Mouse (Mus musculus) central nervous system, embryonic 14 days (tissue): ENCODE measurements around the gene Ifnb1. TPM values are rescaled to one million over a fixed set of nuclear protein-coding genes. Genes with fewer than 3 reads are reported as not detected.

Source experiments
- polyA plus RNA-seq: library from polyadenylated mRNA; depleted of rRNA; stranded (reverse); fragments of >200 nt; gene quantifications from 2 replicates; pipeline ENCODE4 v1.2.3, GENCODE M21; 2012; rRNA removed

The Ifnb1 gene
- polyA plus RNA-seq: not detected in 2 replicates

GRCm38 (mm10) chr4:88522674-88523073, at the start of gene Ifnb1:
TSS of gene Ifnb1 (minus strand) at chr4:88522774.

GRCm38 (mm10) chr4:88571698-88572097, 49.1 kb upstream of the Ifnb1 start, which contains the start of gene Ifna14:
TSS of gene Ifna14 (minus strand) at chr4:88571798.

GRCm38 (mm10) chr4:88558145-88558544, 35.6 kb upstream of the Ifnb1 start, which contains the start of gene Ifna15:
TSS of gene Ifna15 (minus strand) at chr4:88558245.

Other genes with a start within 250 kb of the Ifnb1 start
- gene Hacd4, start 83.8 kb downstream of the Ifnb1 start, polyA plus RNA-seq: 1.3 and 1.8 TPM in 2 replicates
- not detected in 2 replicates for gene Ifna15, start 35.5 kb upstream of the Ifnb1 start, polyA plus RNA-seq
- gene Ifna14, start 49.0 kb upstream of the Ifnb1 start, polyA plus RNA-seq: not detected in 2 replicates
- not detected in 2 replicates for gene Ifna9, start 69.6 kb upstream of the Ifnb1 start, polyA plus RNA-seq
- not detected in 2 replicates for gene Ifna12, start 80.6 kb upstream of the Ifnb1 start, polyA plus RNA-seq
- gene C87499, start 111.6 kb upstream of the Ifnb1 start, polyA plus RNA-seq: not detected in 2 replicates
- not detected in 2 replicates for gene Ifna13, start 121.7 kb upstream of the Ifnb1 start, polyA plus RNA-seq
- not detected in 2 replicates for gene Ifna16, start 154.2 kb upstream of the Ifnb1 start, polyA plus RNA-seq
- gene Ifna2, start 161.1 kb upstream of the Ifnb1 start, polyA plus RNA-seq: not detected in 2 replicates
- not detected in 2 replicates for gene Ifnab, start 168.6 kb upstream of the Ifnb1 start, polyA plus RNA-seq
- gene Gm26566, start 199.0 kb upstream of the Ifnb1 start, polyA plus RNA-seq: 1.2 and 1.6 TPM in 2 replicates
- 43.1 and 44.2 TPM in 2 replicates for gene Klhl9, start 199.7 kb upstream of the Ifnb1 start, polyA plus RNA-seq
- not detected in 2 replicates for gene Gm13271, start 232.1 kb upstream of the Ifnb1 start, polyA plus RNA-seq
- 0.06 TPM in 1 of 2 replicates, not detected in the other for gene Gm13283, start 237.3 kb upstream of the Ifnb1 start, polyA plus RNA-seq